Mouse (Mus musculus): ENCODE data around the gene Pigq. TPM values are rescaled to one million over a fixed set of nuclear protein-coding genes. Genes with fewer than 3 reads are reported as not detected.

Pigq gene
- total and polyA plus RNA-seq, 3 experiments = 41.4 to 431 (median 136) TPM

DNA sequence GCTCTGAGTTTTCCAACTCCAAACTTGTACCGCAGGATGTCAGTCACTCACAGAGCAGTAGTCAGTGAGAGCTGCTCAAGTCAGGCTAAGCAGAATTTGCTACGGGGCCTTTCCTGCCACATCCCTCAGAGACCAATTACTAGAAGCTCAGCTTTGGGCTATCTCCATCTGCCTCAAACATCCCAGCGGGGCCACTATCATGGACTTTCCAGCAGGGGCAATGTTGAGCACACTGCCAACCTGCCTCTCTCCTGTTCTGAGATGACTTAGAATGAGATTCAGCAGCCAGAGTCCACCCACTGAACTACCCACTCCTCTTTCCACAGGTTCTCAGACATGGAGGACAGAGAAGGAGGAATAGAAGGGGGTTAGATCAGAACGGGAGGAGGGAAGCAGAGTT lies 59.1 kb downstream of the Pigq start:
- no peaks in the 10 kb centered on the region for H3K27me3 ChIP-seq (ENCODE audit: insufficient read depth, low read length)
- ATAC-seq (ENCODE audit: extremely low read depth, insufficient number of reproducible peaks, low FRiP score, poor library complexity, severe bottlenecking) (no peak), DNase-seq (ENCODE audit: low spot score) (no peak)
- TF ChIP-seq GATA2 (IDR thresholded peaks at IDR 0.05; ENCODE audit: borderline replicate concordance, low read depth, low read length) = no peak
- peaks cover 12% of the 10 kb centered on the region for H3K4me1 ChIP-seq (ENCODE audit: insufficient read depth, low read depth, low read length)
- no peak overlapping the region for H3K4me3 ChIP-seq (ENCODE audit: low read depth, low read length)
- no peaks in the 10 kb centered on the region for H3K9me3 ChIP-seq (replicated peaks)
- H3K36me3 ChIP-seq (replicated peaks) = peaks cover 98% of the 10 kb centered on the region

DNA sequence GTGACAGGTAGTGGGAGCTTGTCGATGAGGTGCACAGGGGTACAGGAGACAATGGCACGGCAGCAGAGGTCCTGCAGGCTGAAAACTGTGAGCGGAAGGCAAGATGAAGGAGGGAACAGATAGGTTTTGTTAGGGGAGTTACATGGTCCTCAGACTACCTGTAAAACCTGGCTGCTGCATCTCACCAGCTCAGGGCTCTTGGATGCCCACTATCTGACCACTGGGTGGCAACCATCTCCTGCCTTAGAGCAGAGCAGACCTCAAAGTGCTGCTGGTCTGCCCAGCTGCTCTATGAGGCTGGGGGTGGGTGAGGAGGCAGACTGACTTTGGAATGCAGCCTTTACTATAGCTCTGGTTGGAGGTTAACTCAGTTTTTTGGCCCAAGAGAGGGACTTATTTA lies 60.9 kb downstream of the Pigq start:
- Histone ChIP-seq H3K9me3 (replicated peaks) (no peaks in the 10 kb centered on the region), H3K4me3 (ENCODE audit: low read depth, low read length) (no peak overlapping the region), H3K4me1 (ENCODE audit: insufficient read depth, low read depth, low read length) (peaks cover 12% of the 10 kb centered on the region), H3K27me3 (ENCODE audit: insufficient read depth, low read length) (no peaks in the 10 kb centered on the region), H3K36me3 (replicated peaks) (peaks cover 99% of the 10 kb centered on the region)
- ATAC-seq (ENCODE audit: extremely low read depth, insufficient number of reproducible peaks, low FRiP score, poor library complexity, severe bottlenecking) (no peak), DNase-seq (ENCODE audit: low spot score) (no peak)
- TF ChIP-seq CTCF (IDR thresholded peaks at IDR 0.05; ENCODE audit: low read depth, low read length) = no peak

DNA sequence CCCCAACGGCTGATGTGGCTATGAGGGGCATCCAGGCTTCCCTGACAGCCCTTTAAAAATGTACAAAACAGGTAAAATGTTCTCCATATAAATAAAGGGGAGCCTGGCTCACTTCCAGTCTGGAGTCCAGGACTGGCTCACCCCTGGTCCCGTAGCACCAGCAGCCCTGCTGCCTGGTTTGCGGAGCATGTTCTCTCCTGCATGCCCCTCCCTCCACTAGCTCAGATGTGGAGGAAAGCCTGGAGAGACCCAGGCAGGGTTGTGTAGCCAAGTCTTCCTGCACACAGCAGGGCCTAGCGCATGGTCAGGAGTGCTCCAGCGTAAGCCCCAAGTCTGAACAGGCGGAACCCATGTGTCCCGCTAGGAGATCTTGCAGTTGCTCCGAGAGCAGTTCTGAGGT lies 61.5 kb downstream of the Pigq start:
- Histone ChIP-seq H3K9me3 (replicated peaks) (no peaks in the 10 kb centered on the region), H3K36me3 (replicated peaks) (peaks cover 99% of the 10 kb centered on the region), H3K27me3 (ENCODE audit: insufficient read depth, low read length) (no peaks in the 10 kb centered on the region), H3K4me1 (ENCODE audit: insufficient read depth, low read depth, low read length) (peaks cover 12% of the 10 kb centered on the region), H3K4me3 (ENCODE audit: low read depth, low read length) (no peak overlapping the region)
- no peak for DNase-seq (ENCODE audit: low spot score)
- no peak for TF ChIP-seq GATA2 (IDR thresholded peaks at IDR 0.05; ENCODE audit: borderline replicate concordance, low read depth, low read length)
- no peak for TF ChIP-seq CTCF (IDR thresholded peaks at IDR 0.05; ENCODE audit: low read depth, low read length)
- no peak for TF ChIP-seq POLR2AphosphoS5 (IDR thresholded peaks at IDR 0.05; ENCODE audit: insufficient replicate concordance, low read depth, low read length)
- no peak for TF ChIP-seq GATA1 (IDR thresholded peaks at IDR 0.05; ENCODE audit: borderline replicate concordance, low read length)
- TF ChIP-seq TAL1 (conservative IDR thresholded peaks at IDR 0.05; ENCODE audit: low read depth, low read length) = no peak
- no peak for ATAC-seq (ENCODE audit: extremely low read depth, insufficient number of reproducible peaks, low FRiP score, poor library complexity, severe bottlenecking)

DNA sequence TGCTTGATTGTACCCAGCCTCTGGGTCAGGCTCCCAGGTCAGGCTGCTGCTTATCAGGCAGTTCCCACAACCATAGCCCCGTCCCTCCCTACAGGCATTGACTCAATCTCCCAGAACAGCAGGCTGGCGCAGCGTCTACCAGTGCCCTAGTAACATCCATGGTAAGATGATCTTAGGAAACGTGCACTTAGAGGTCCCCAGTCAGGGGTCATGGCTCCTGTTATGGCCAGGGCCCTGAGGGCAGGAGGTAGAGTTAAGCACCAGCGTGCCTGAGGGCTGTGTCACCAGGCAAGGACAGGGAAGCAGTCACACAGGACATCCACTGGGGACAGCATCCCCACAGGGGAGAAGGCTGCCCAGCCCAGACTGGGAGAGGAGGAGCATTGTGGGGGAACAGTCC lies 62.4 kb downstream of the Pigq start:
- ATAC-seq (ENCODE audit: extremely low read depth, insufficient number of reproducible peaks, low FRiP score, poor library complexity, severe bottlenecking) = no peak
- Histone ChIP-seq H3K27me3 (ENCODE audit: insufficient read depth, low read length) (no peaks in the 10 kb centered on the region), H3K36me3 (replicated peaks) (peaks cover 98% of the 10 kb centered on the region), H3K4me1 (ENCODE audit: insufficient read depth, low read depth, low read length) (peaks cover 7% of the 10 kb centered on the region), H3K9me3 (replicated peaks) (no peaks in the 10 kb centered on the region), H3K4me3 (ENCODE audit: low read depth, low read length) (no peak overlapping the region)
- TF ChIP-seq GATA1 (IDR thresholded peaks at IDR 0.05; ENCODE audit: borderline replicate concordance, low read length) (no peak), TAL1 (conservative IDR thresholded peaks at IDR 0.05; ENCODE audit: low read depth, low read length) (no peak), GATA2 (IDR thresholded peaks at IDR 0.05; ENCODE audit: borderline replicate concordance, low read depth, low read length) (no peak), CTCF (IDR thresholded peaks at IDR 0.05; ENCODE audit: low read depth, low read length) (no peak), POLR2AphosphoS5 (IDR thresholded peaks at IDR 0.05; ENCODE audit: insufficient replicate concordance, low read depth, low read length) (no peak)
- no peak for DNase-seq (ENCODE audit: low spot score)

DNA sequence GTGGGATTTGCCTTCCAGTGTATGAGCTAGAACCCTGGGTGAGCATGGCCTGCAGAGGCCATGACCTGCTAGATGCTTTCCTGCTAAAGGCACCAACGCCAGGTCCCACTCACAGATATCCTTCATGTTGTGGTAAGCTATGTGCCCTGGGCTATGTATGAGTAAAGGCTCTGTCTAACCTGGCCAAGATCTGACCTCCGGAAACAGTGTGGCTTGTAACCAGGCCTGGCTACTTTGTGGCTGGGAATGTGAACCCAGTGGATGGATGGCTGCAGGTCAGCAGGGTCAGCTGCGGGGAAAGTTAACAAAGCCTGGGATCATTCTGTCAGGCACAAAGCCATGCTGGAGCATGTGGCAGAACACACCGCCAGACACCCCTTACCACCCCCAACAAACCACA lies 63.0 kb downstream of the Pigq start:
- peaks cover 98% of the 10 kb centered on the region for H3K36me3 ChIP-seq (replicated peaks)
- no peaks in the 10 kb centered on the region for H3K9me3 ChIP-seq (replicated peaks)
- no peak for DNase-seq (ENCODE audit: low spot score)
- TF ChIP-seq CTCF (IDR thresholded peaks at IDR 0.05; ENCODE audit: low read depth, low read length) (no peak), GATA2 (IDR thresholded peaks at IDR 0.05; ENCODE audit: borderline replicate concordance, low read depth, low read length) (no peak), GATA1 (IDR thresholded peaks at IDR 0.05; ENCODE audit: borderline replicate concordance, low read length) (no peak), POLR2AphosphoS5 (IDR thresholded peaks at IDR 0.05; ENCODE audit: insufficient replicate concordance, low read depth, low read length) (no peak), TAL1 (conservative IDR thresholded peaks at IDR 0.05; ENCODE audit: low read depth, low read length) (no peak)
- H3K27me3 ChIP-seq (ENCODE audit: insufficient read depth, low read length) = no peaks in the 10 kb centered on the region
- H3K4me1 ChIP-seq (ENCODE audit: insufficient read depth, low read depth, low read length) = peaks cover 11% of the 10 kb centered on the region
- ATAC-seq (ENCODE audit: extremely low read depth, insufficient number of reproducible peaks, low FRiP score, poor library complexity, severe bottlenecking) = no peak
- no peak overlapping the region for H3K4me3 ChIP-seq (ENCODE audit: low read depth, low read length)

DNA sequence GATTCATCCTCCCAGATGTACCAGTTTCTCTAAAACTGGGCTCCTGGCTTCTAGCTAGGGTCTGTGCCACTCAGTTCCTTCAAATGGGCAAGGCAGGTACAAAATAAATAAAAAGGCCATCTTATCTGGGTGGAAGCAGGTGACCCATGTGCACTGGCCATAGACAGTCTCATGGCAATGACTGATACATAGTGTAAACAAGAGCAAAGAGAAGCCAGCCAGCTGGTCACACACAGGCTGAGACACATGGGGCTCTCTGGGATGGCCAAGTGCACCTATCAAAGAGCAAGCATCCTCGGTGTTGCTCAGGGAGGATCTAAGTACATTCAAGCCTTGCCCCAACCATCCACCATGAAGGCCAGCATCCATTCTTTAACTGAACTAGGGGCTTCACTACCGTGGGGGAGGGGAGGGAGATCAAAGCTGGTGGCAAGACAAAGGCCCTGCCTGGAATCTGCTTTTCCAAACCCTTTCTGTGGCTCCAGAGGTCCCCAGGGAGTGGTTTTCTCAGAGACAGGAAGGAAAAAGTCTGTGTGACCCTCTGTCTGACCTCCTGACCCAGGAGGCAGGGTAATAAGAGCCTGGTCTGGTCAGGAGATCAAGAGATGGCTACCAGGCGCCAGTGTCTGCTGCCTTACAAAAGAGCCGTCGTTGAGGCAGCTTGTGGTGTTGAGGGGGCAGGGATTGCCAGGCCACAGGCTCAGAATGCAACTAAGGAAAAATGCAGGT lies 63.7 kb downstream of the Pigq start:
- H3K4me1 ChIP-seq (ENCODE audit: insufficient read depth, low read depth, low read length) = peaks cover 16% of the 10 kb centered on the region
- H3K9me3 ChIP-seq (replicated peaks) = no peaks in the 10 kb centered on the region
- peaks cover 96% of the 10 kb centered on the region for H3K36me3 ChIP-seq (replicated peaks)
- no peaks in the 10 kb centered on the region for H3K27me3 ChIP-seq (ENCODE audit: insufficient read depth, low read length)
- DNase-seq (ENCODE audit: low spot score) = no peak
- ATAC-seq (ENCODE audit: extremely low read depth, insufficient number of reproducible peaks, low FRiP score, poor library complexity, severe bottlenecking) = no peak
- TF ChIP-seq TAL1 (conservative IDR thresholded peaks at IDR 0.05; ENCODE audit: low read depth, low read length) (no peak), GATA1 (IDR thresholded peaks at IDR 0.05; ENCODE audit: borderline replicate concordance, low read length) (no peak), GATA2 (IDR thresholded peaks at IDR 0.05; ENCODE audit: borderline replicate concordance, low read depth, low read length) (no peak), CTCF (IDR thresholded peaks at IDR 0.05; ENCODE audit: low read depth, low read length) (no peak), POLR2AphosphoS5 (IDR thresholded peaks at IDR 0.05; ENCODE audit: insufficient replicate concordance, low read depth, low read length) (no peak)
- no peak overlapping the region for H3K4me3 ChIP-seq (ENCODE audit: low read depth, low read length)
